Mouse (Mus musculus) liver, adult (tissue): ENCODE data around the gene Atp6v0a4.

Experiments used
- GATA4 ChIP-seq: IDR thresholded peaks from 2 replicates; pipeline ENCODE4 v1.6.1; 2014; ENCODE audit warnings: mild to moderate bottlenecking, low read length; ENCODE audit not compliant: insufficient replicate concordance

Gene Atp6v0a4

DNA sequence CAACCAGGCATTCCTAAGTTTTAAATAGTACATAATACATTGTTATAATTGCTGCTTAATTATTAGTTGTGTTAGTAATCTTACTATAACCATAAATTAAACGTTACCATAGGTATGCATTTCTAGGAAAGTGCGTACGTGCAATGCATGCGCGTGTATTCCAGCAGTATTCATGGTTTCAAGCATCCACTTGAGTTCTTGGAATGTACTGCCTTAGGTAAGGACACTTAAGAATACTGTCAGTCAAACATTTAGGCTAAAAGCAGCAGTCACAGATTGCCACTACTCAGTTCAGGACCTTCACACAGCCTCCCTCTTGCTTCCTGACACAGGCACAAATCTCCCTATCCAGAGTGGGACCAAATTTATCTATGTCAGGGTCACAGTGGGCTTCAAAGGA is 15.9 kb downstream of the Atp6v0a4 start:
- TF ChIP-seq GATA4 = no peak

GRCm38 (mm10) chr6:38105924-38106323 is 18.5 kb downstream of the Atp6v0a4 start:
- no peak for TF ChIP-seq GATA4

GRCm38 (mm10) chr6:38103775-38104174 is 20.6 kb downstream of the Atp6v0a4 start:
- no peak for TF ChIP-seq GATA4

- no peak for TF ChIP-seq GATA4
These were observed 22.1 kb downstream of the Atp6v0a4 start for GRCm38 (mm10) chr6:38102216-38102795.

- TF ChIP-seq GATA4 = no peak
These were observed 27.4 kb downstream of the Atp6v0a4 start for GRCm38 (mm10) chr6:38096961-38097370.

GRCm38 (mm10) chr6:38094701-38095100 is 29.7 kb downstream of the Atp6v0a4 start:
- no peak for TF ChIP-seq GATA4

DNA sequence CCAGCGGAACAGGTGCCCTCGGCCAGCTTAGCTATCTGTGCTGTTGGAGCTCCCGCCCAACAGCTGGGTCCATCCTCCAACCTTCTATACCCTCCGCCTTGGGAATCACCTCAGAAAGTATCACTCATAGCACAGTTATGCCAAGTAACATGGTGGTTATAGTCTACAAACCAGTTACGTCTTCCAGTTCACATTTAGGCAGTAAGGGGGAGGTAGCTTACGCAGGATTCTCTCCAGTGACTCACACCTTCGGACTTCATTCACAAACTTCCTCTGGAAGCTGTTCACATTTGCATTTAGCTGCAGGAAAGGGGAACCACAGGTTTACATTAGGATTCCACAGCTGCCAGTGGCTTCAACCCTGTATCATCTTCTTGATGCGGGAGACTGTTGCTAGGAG is 31.8 kb downstream of the Atp6v0a4 start:
- TF ChIP-seq GATA4 = no peak

DNA sequence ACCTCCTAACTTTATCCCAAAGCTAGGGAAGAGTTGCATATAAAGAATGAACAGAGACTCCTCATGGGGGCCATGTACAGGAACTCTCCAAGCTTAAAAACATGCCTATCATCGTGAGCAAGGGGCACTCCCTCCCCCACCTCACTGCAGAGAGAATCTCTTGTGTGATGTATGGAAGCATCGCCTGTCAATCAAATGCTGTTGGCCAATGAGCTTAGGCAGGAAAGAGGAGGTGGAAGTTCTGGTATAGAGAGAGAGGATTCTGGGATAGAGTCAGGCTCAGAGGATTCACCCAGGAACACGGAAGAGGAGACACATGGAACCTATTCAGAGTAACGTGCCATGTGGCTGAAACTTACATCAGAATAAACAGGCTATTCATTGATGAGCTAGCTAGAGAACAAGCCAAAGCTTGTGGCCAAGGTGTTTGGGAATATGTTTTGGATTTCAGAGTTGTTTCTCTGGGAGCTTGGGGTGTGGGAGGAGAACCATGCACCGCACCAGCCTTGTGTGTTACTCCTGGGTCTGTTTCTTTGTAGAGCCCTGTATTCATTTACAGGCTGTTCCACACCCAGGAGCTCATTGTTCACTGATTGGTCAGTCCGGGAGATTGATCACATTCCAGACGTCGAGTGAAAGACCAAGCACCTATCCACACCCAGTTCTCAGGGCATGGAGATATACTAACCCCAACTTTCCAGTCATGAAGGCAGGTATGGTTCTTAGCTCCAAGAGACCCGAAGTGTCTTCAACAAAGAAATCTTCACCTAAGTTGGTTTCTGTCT is 37.0 kb downstream of the Atp6v0a4 start:
- no peak for TF ChIP-seq GATA4

GRCm38 (mm10) chr6:38083204-38083603 is 41.2 kb downstream of the Atp6v0a4 start:
- no peak for TF ChIP-seq GATA4

GRCm38 (mm10) chr6:38081727-38082341 is 42.6 kb downstream of the Atp6v0a4 start:
- no peak for TF ChIP-seq GATA4

DNA sequence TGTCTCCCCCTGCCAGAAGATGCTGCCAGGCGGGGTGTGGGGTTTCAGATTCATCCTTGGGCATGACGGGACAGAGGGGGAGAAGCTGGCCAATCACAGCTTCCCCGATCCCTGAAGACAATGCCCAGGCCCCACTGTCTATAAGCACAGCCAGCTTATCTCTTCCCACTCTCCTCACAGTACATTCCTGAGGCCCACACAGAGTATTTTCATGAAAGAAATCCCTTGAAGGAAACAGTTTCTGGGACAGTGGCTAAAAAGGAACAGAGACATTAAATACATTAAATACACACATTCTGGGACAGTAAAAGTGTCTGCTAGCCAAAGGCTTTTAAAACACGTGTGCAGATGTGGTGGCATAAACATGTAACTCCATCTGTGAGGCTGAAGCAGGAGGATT is 44.0 kb downstream of the Atp6v0a4 start:
- TF ChIP-seq GATA4 = no peak

- no peak for TF ChIP-seq GATA4
These were observed 50.8 kb downstream of the Atp6v0a4 start for GRCm38 (mm10) chr6:38073592-38073991.

DNA sequence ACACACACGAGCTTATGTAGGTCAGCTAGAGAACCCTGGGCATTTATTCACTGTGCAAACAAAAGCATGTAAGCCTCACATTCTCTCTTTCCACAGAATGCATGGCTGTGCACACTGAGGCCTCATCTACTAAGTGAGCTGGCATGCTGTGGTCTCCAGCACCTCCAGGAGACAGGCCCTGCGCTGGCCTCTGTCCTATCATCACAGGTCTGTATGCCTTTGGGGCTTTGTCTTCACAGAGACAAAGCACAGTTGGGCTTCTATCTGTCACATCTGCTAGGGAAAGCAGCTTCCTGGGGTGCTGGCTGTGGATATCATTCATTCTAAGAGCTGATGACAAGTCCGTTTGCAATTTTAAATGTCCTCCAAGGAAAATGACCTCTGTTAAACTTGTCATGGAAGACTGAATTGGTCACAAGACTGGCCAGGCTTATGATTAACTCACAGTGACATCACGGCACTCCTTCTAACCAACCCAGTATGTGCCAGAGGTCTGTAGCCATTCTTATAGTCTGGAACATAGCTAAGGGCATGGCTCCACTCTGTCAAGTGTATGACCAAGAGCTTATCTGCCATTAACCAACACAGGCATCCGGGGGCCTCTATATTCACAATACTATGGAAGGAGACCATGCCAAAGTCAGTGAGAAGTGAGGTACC is 52.1 kb downstream of the Atp6v0a4 start:
- TF ChIP-seq GATA4 = no peak

GRCm38 (mm10) chr6:38071256-38071655 is 53.1 kb downstream of the Atp6v0a4 start:
- TF ChIP-seq GATA4 = no peak

DNA sequence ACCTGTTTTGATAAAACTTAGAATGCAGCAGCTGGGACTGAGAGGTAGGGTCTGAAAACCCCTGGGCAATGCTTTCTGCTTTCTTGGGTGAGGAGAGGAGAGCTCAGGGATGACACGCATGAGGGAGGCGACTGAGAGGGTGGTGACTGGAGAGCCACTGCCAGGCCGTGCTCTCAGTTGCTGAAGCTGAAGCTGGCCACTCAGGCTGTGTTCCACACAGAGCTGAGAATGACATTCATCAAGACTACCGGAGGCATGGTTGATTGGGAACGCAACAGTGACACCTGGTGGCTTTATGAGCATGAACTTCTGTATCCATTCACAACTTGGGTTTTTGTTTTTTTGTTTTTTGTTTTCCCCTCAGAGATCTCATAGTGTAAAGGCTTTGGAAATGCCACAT is 58.2 kb downstream of the Atp6v0a4 start:
- TF ChIP-seq GATA4 = no peak
